In genomic region chr13:9763828-9764645, GRCm38 (mm10) we compare ENCODE assay signal across 8 mouse cellular contexts. TPM values are rescaled to one million over a fixed set of nuclear protein-coding genes. Genes with fewer than 3 reads are reported as not detected.
A peak's percentile ranks its signal among the peaks of the same experiment; 100 is the strongest.
DNase-seq lines count a peak whose midpoint lies in the region; ATAC-seq and TF ChIP-seq lines count a peak whose summit lies in the region.

No protein-coding gene starts in this region.

- intact Hi-C loops in left cerebral cortex, adult 2 months (cut with DNase I): loop anchor here (5.0 to 10.0 kb wide), 3 partner anchors 77 to 889 kb away; partner anchors contain the start of genes Gtpbp4 and Wdr37

- peak overlapping the region; percentile 78 for H3K4me2 ChIP-seq in hindbrain, embryonic 13.5 days

- ATAC-seq in hindbrain, embryonic 13.5 days (ENCODE audit: low FRiP score): peak; percentile 81

- no peaks in the 10 kb centered on the region for H3K36me3 ChIP-seq in hindbrain, embryonic 13.5 days
- no peaks in the 10 kb centered on the region for H3K36me3 ChIP-seq in macrophage (ENCODE audit: inconsistent target)

- no peak for TF ChIP-seq CTCF in left cerebral cortex, adult 2 months (IDR thresholded peaks at IDR 0.05)

- peak; percentile 84 for DNase-seq in NIH3T3 (ENCODE audit: low read depth)
- peak; percentile 77 for DNase-seq in cerebellum, adult 9-11 months
- DNase-seq in frontal cortex, postnatal 14 days (ENCODE audit: low spot score in 2 of 2): peak; percentile 24 to 50
- peak; percentile 65 to 73 for DNase-seq in left cerebral cortex, adult 2 months (ENCODE audit: extremely low spot score in 1 of 2, low spot score in 2 of 2)
- peak; percentile 49 to 59 for DNase-seq in right cerebral cortex, adult 2 months (ENCODE audit: low spot score in 2 of 2)
- DNase-seq in urinary bladder, postnatal 10 days (ENCODE audit: low spot score): peak; percentile 30

- H3K79me2 ChIP-seq in macrophage (ENCODE audit: inconsistent target): peaks cover 47% of the 10 kb centered on the region

- H3K4me3 ChIP-seq in hindbrain, embryonic 13.5 days: peak overlapping the region; percentile 97
- peak overlapping the region; percentile 93 for H3K4me3 ChIP-seq in left cerebral cortex, adult 2 months
- peak overlapping the region; percentile 66 for H3K4me3 ChIP-seq in macrophage (ENCODE audit: inconsistent target)

- peaks cover 42% of the 10 kb centered on the region for H3K4me1 ChIP-seq in hindbrain, embryonic 13.5 days (replicated peaks)

- peak overlapping the region; percentile 100 for H3K9ac ChIP-seq in hindbrain, embryonic 13.5 days

- no peaks in the 10 kb centered on the region for H3K27me3 ChIP-seq in hindbrain, embryonic 13.5 days

- H3K27ac ChIP-seq in hindbrain, embryonic 13.5 days: peak overlapping the region; percentile 100
- H3K27ac ChIP-seq in left cerebral cortex, adult 2 months: peak overlapping the region; percentile 91
- 0 out of 2 replicates have a peak overlapping the region, but pooled peaks have one; percentile 12 for H3K27ac ChIP-seq in macrophage

- no peaks in the 10 kb centered on the region for H3K9me3 ChIP-seq in hindbrain, embryonic 13.5 days

- under 1% methylated on average over 67 of the region's 111 CpGs for WGBS in hindbrain, embryonic 13.5 days
- WGBS in macrophage (ENCODE audit: missing documents): under 1% methylated on average over 41 of the region's 111 CpGs

RNA-seq across cellular contexts. Expression of gene Zmynd11, which starts 1.1 kb away (rescaled TPM):
- polyA plus RNA-seq in hindbrain, embryonic 13.5 days (2015; fragmentation: Nextera tagmentation; extraction: Ambion mirVana): 142 and 145 TPM in 2 replicates
- 100 to 1,000 TPM; 241 to 258 TPM for total RNA-seq in left cerebral cortex, adult 2 months (2021)
- 100 to 1,000 TPM in 25 of 26 experiments, 10 to 100 TPM in 1; 94.5 to 281 (median 179) TPM for total RNA-seq in macrophage (2018; cell fraction: chromatin; rRNA removed)
- 10 to 100 TPM; 36.5 to 57.1 (median 42.5) TPM for total RNA-seq in macrophage (2018; cell fraction: cytosol; rRNA removed)
- total RNA-seq in macrophage (2018; cell fraction: nucleus; rRNA removed): 100 to 1,000 TPM in 11 of 26 experiments, 10 to 100 TPM in 15; 50.9 to 188 (median 94.9) TPM
- polyA plus RNA-seq in macrophage (2018): 41.9 to 52.6 TPM (median 45.3 TPM) in 3 replicates

Comparison
In these comparisons a context has a peak if more than half of its experiments do, and no peak if none do; other contexts are left out.
1. Peak in every context shown above with its lines: DNase-seq, ATAC-seq, H3K4me3 ChIP-seq and H3K27ac ChIP-seq.
2. DNase-seq: peak in every context shown above with its lines; median percentile 84 in NIH3T3; 77 in cerebellum, adult 9-11 months; 69 in left cerebral cortex, adult 2 months; 54 in right cerebral cortex, adult 2 months; 37 in frontal cortex, postnatal 14 days; 30 in urinary bladder, postnatal 10 days.
3. H3K27ac ChIP-seq: peak in every context shown above with its lines; median percentile 100 in hindbrain, embryonic 13.5 days; 91 in left cerebral cortex, adult 2 months; 12 in macrophage.